Mouse (Mus musculus): ENCODE results near the gene Tpcn1. TPM values are rescaled to one million over a fixed set of nuclear protein-coding genes. Genes with fewer than 3 reads are reported as not detected.

Tpcn1 gene
- polyA plus RNA-seq, 1 experiment from 2014 or later = 12.3 TPM

GRCm38 (mm10) chr5:120570289-120570897, 18.1 kb downstream of the Tpcn1 start:
- peaks cover 81% of the 10 kb centered on the region for H3K4me1 ChIP-seq
- H3K27me3 ChIP-seq (replicated peaks; ENCODE audit: low read depth, poor library complexity, severe bottlenecking) = no peaks in the 10 kb centered on the region
- WGBS = 86% methylated on average over 11 of the region's 11 CpGs
- H3K4me3 ChIP-seq = no peak overlapping the region
- H3K36me3 ChIP-seq (replicated peaks) = no peaks in the 10 kb centered on the region
- peak overlapping the region; percentile 54; the same call in 1 of the 2 replicates for H3K27ac ChIP-seq (replicated peaks)
- no peak for DNase-seq (ENCODE audit: low spot score)
- no peaks in the 10 kb centered on the region for H3K9me3 ChIP-seq

DNA sequence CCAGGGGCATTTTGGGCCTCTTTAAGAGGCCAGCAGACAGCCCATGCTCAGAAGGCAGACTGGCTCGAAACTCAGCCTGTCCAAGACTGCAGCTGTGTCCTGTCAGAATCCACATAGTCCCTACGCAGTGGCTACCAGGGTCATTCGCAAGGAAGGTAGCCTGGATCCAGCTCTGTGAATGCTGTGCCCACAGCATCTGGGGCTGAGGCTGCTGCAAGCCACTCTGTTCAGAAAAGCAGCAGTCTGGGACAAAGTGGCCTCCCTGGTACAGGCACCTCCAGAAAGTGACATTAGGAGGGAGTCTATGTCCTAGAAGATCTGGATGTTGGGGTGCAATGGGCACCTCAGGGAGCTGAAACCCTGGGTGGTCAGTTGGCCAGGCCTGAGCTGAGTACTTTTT, 18.7 kb downstream of the Tpcn1 start:
- Histone ChIP-seq H3K9me3 (no peaks in the 10 kb centered on the region), H3K4me1 (peaks cover 82% of the 10 kb centered on the region), H3K36me3 (replicated peaks) (no peaks in the 10 kb centered on the region), H3K4me3 (no peak overlapping the region), H3K27ac (replicated peaks) (peak overlapping the region; percentile 26; the same call in 1 of the 2 replicates), H3K27me3 (replicated peaks; ENCODE audit: low read depth, poor library complexity, severe bottlenecking) (no peaks in the 10 kb centered on the region)
- 89% methylated on average over 3 of the region's 3 CpGs for whole genome bisulfite sequencing
- no peak for DNase-seq (ENCODE audit: low spot score)

DNA sequence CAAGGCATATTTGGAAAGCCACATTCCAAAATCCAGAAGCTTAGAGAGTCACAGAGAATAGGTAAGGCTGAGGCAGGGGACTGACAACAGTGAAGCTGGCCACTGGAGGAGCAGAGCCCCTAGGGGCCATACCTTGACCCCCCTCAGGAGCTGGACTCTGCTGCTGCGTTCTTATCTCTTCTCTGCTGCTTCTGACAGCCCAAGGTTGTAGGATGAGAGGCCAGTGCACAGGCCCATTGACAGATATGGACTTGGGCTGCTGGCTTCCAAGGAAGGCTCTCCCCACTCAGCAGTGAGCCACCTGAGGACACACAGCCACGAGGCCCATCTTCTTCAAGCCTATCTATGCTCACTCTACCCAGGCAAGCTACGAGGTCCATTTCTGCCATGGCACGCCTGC, 19.5 kb downstream of the Tpcn1 start:
- Histone ChIP-seq H3K4me3 (no peak overlapping the region), H3K27ac (replicated peaks) (peak overlapping the region; percentile 80; the same call in 1 of the 2 replicates), H3K27me3 (replicated peaks; ENCODE audit: low read depth, poor library complexity, severe bottlenecking) (no peaks in the 10 kb centered on the region), H3K36me3 (replicated peaks) (no peaks in the 10 kb centered on the region), H3K4me1 (peaks cover 83% of the 10 kb centered on the region), H3K9me3 (no peaks in the 10 kb centered on the region)
- WGBS = 89% methylated on average over 4 of the region's 4 CpGs
- DNase-seq (ENCODE audit: low spot score) = no peak

GRCm38 (mm10) chr5:120568336-120568768, 20.1 kb downstream of the Tpcn1 start:
- no peaks in the 10 kb centered on the region for H3K36me3 ChIP-seq (replicated peaks)
- peak overlapping the region; percentile 80 for H3K27ac ChIP-seq (replicated peaks)
- no peaks in the 10 kb centered on the region for H3K9me3 ChIP-seq
- no peak for DNase-seq (ENCODE audit: low spot score)
- 75% methylated on average over 9 of the region's 9 CpGs for WGBS
- H3K27me3 ChIP-seq (replicated peaks; ENCODE audit: low read depth, poor library complexity, severe bottlenecking) = no peaks in the 10 kb centered on the region
- no peak overlapping the region for H3K4me3 ChIP-seq
- H3K4me1 ChIP-seq = peaks cover 87% of the 10 kb centered on the region

DNA sequence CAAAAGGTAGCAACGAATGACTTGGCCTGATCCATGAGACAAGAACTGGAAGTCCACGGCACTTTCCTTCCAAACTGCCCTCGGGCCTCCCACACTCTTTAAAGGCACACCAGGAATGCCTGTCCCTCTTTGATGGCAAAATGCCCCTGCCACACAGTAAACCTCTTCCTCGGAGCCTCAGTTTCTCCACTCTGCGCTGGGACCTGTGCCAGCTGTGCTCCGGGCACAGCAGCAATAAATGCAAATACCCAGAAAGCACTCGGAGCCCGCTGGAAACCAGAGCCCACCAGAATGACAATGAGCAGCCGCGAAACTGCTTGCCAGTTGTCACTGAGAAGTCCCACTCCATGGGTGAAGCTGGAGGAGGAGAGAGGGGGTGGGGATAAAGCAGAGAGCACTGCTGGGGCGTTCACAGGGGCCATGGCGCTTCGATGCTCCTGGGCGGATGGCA, 20.7 kb downstream of the Tpcn1 start:
- Histone ChIP-seq H3K4me3 (peak overlapping the region; percentile 17; the same call in 1 of the 2 replicates), H3K4me1 (peaks cover 90% of the 10 kb centered on the region)
- 59% methylated on average over 14 of the region's 14 CpGs for WGBS

GRCm38 (mm10) chr5:120567253-120567701, 21.2 kb downstream of the Tpcn1 start:
- Histone ChIP-seq H3K4me3 (peak overlapping the region; percentile 17; the same call in 1 of the 2 replicates), H3K36me3 (replicated peaks) (no peaks in the 10 kb centered on the region), H3K27me3 (replicated peaks; ENCODE audit: low read depth, poor library complexity, severe bottlenecking) (no peaks in the 10 kb centered on the region), H3K27ac (replicated peaks) (peak overlapping the region; percentile 80), H3K9me3 (no peaks in the 10 kb centered on the region), H3K4me1 (peaks cover 94% of the 10 kb centered on the region)
- WGBS = 10% methylated on average over 21 of the region's 21 CpGs
- peak; percentile 82 for DNase-seq (ENCODE audit: low spot score)

More for the DNA sequence above, 20.7 kb downstream of the Tpcn1 start:
- Histone ChIP-seq H3K27me3 (replicated peaks; ENCODE audit: low read depth, poor library complexity, severe bottlenecking) (no peaks in the 10 kb centered on the region), H3K27ac (replicated peaks) (peak overlapping the region; percentile 80), H3K9me3 (no peaks in the 10 kb centered on the region), H3K36me3 (replicated peaks) (no peaks in the 10 kb centered on the region)
- no peak for DNase-seq (ENCODE audit: low spot score)

GRCm38 (mm10) chr5:120566681-120567252, 21.7 kb downstream of the Tpcn1 start:
- Histone ChIP-seq H3K27me3 (replicated peaks; ENCODE audit: low read depth, poor library complexity, severe bottlenecking) (no peaks in the 10 kb centered on the region), H3K9me3 (no peaks in the 10 kb centered on the region), H3K4me1 (peaks cover 93% of the 10 kb centered on the region), H3K27ac (replicated peaks) (peak overlapping the region; percentile 80), H3K4me3 (no peak overlapping the region), H3K36me3 (replicated peaks) (no peaks in the 10 kb centered on the region)
- DNase-seq (ENCODE audit: low spot score) = no peak
- 53% methylated on average over 9 of the region's 9 CpGs for WGBS

DNA sequence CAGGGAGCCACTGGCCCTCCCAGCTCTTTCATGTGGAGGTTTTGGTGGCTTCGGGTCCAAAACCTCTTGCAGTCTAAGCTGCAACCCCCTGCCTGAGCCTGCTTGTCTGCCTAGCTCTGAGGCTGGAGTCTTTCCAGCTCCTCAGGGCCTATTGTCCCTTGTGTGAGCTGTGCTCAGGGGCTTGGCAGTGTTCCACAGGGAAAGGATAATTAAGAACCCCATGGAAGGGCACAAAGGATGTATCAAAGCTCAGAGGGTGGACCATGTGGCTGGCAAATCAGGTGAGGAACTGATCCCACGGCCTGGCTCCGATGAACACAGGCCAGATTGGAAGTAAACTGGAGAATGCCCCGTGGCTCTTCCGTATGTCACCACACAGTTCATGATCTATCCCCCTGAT, 22.4 kb downstream of the Tpcn1 start:
- H3K36me3 ChIP-seq (replicated peaks) = no peaks in the 10 kb centered on the region
- DNase-seq (ENCODE audit: low spot score) = no peak
- H3K27me3 ChIP-seq (replicated peaks; ENCODE audit: low read depth, poor library complexity, severe bottlenecking) = no peaks in the 10 kb centered on the region
- no peaks in the 10 kb centered on the region for H3K9me3 ChIP-seq
- 57% methylated on average over 5 of the region's 5 CpGs for WGBS
- peak overlapping the region; percentile 80 for H3K27ac ChIP-seq (replicated peaks)
- H3K4me1 ChIP-seq = peaks cover 90% of the 10 kb centered on the region
- no peak overlapping the region for H3K4me3 ChIP-seq

DNA sequence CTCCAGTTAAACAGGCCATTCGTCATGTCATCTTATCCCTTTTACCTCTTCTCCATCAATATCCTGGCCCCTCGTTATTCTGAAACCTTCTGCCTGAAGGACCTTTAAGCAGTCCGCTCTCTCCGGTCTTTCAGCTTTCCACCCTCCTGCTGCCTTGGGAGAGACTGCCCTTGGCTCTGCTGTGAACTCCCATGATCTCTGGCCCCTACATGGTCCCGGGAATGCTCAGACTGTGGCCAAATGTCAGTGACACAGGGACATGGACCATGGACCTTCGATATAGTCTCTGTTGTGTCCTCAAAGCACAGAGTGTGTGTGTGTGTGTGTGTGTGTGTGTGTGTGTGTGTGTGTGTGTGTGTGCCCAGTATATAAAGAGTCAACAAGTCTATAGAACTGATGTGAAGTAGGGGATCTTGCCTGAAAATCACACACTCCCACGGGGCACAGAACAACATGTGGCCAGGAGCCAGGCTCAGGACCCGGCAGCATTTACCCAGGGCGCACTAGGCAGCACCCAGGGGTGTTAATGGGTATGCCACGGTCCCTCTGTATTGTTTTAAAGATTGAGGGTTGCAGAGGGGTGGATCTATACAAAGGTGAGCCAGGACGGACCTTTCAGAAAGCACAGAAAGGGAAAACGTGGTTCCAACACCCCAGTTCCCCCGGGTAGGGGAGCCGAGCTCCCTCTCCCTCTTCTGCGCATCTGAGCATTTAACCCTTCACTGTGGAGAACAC, 23.1 kb downstream of the Tpcn1 start:
- H3K4me1 ChIP-seq = peaks cover 90% of the 10 kb centered on the region
- no peak for DNase-seq (ENCODE audit: low spot score)
- WGBS = 48% methylated on average over 15 of the region's 15 CpGs
- H3K27ac ChIP-seq (replicated peaks) = peak overlapping the region; percentile 80
- H3K27me3 ChIP-seq (replicated peaks; ENCODE audit: low read depth, poor library complexity, severe bottlenecking) = no peaks in the 10 kb centered on the region
- H3K4me3 ChIP-seq = no peak overlapping the region
- no peaks in the 10 kb centered on the region for H3K9me3 ChIP-seq
- H3K36me3 ChIP-seq (replicated peaks) = no peaks in the 10 kb centered on the region

DNA sequence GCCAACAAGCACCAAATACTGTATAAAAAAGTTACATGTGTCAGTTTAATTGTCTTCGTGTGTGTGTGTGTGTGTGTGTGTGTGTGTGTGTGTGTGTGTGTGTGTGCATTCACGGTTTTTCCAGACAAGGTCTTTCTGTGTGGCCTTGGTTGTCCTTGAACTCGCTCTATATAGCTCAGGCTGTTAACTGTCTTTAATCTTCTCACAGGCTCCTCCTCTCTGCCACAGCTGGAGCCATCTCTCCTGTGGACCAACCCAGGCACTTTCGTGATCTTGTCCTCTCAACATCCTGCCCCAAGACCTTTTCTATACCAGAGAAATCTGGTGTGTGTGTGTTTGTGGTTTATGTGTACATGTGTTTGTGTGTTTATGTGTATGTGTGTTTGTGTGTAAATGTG, 24.6 kb downstream of the Tpcn1 start:
- peak overlapping the region; percentile 84 for H3K27ac ChIP-seq (replicated peaks)

GRCm38 (mm10) chr5:120562956-120563913, 25.2 kb downstream of the Tpcn1 start:
- peak overlapping the region; percentile 84 for H3K27ac ChIP-seq (replicated peaks)
- H3K36me3 ChIP-seq (replicated peaks) = 0 out of 2 replicates have a peak, but pooled peaks cover 3% of the 10 kb centered on the region
- DNase-seq (ENCODE audit: low spot score) = peak; percentile 79
- H3K9me3 ChIP-seq = no peaks in the 10 kb centered on the region
- peaks cover 88% of the 10 kb centered on the region for H3K4me1 ChIP-seq
- peak overlapping the region; percentile 24; the same call in 1 of the 2 replicates for H3K4me3 ChIP-seq
- 38% methylated on average over 28 of the region's 28 CpGs for WGBS
- no peaks in the 10 kb centered on the region for H3K27me3 ChIP-seq (replicated peaks; ENCODE audit: low read depth, poor library complexity, severe bottlenecking)

More for the DNA sequence above, 24.6 kb downstream of the Tpcn1 start:
- H3K36me3 ChIP-seq (replicated peaks) = no peaks in the 10 kb centered on the region
- H3K9me3 ChIP-seq = no peaks in the 10 kb centered on the region
- H3K4me3 ChIP-seq = 0 out of 2 replicates have a peak overlapping the region, but pooled peaks have one; percentile 24
- no peaks in the 10 kb centered on the region for H3K27me3 ChIP-seq (replicated peaks; ENCODE audit: low read depth, poor library complexity, severe bottlenecking)
- H3K4me1 ChIP-seq = peaks cover 88% of the 10 kb centered on the region
- WGBS = 53% methylated on average over 4 of the region's 4 CpGs
- no peak for DNase-seq (ENCODE audit: low spot score)
